Mouse (Mus musculus): ENCODE data around the gene Ppp1r35.
A peak's percentile ranks its signal among the peaks of the same experiment; 100 is the strongest.

- TF ChIP-seq CTCF (IDR thresholded peaks at IDR 0.05; ENCODE audit: low read depth, low read length), result peak; percentile 63
- TF ChIP-seq POLR2A (IDR thresholded peaks at IDR 0.05; ENCODE audit: extremely low read depth, insufficient read depth, low read length), result 0 out of 2 replicates have a peak, but pooled peaks have one; percentile 5
These were observed 37.4 kb upstream of the Ppp1r35 start, which contains the start of gene Nyap1 for GRCm38 (mm10) chr5:137741023-137741931.
